Mouse (Mus musculus) limb, embryonic 13.5 days (tissue): ENCODE data around the gene Tarsl2. TPM values are rescaled to one million over a fixed set of nuclear protein-coding genes. Genes with fewer than 3 reads are reported as not detected.

Experiments used
- ATAC-seq: fragments of 200-750 bp; cut with Nextera tagmentation; 2 replicates; pipeline ENCODE4 v1.8.0; 2017; ENCODE audit warnings: low read depth, moderate number of reproducible peaks, moderate TSS enrichment; ENCODE audit not compliant: low FRiP score
- H3K27ac ChIP-seq: fragments of 300-500 bp; sonication (generic); 2 replicates; pipeline ENCODE4 v1.5.1; 2015; ENCODE audit warnings: inconsistent platforms, mild to moderate bottlenecking, moderate library complexity
- H3K27me3 ChIP-seq: fragments of 300-500 bp; sonication (generic); 2 replicates; pipeline ENCODE4 v1.6.1; 2015; ENCODE audit warnings: mild to moderate bottlenecking, inconsistent platforms
- H3K36me3 ChIP-seq: fragments of 300-500 bp; sonication (generic); 2 replicates; pipeline ENCODE4 v1.6.1; 2015; ENCODE audit warnings: inconsistent platforms, mild to moderate bottlenecking, moderate library complexity
- H3K4me1 ChIP-seq: fragments of 300-500 bp; sonication (generic); 2 replicates; pipeline ENCODE4 v1.6.1; 2015; ENCODE audit warnings: inconsistent platforms
- H3K4me2 ChIP-seq: fragments of 300-500 bp; sonication (generic); replicated peaks from 2 replicates; pipeline ENCODE4 v1.6.1; 2015; ENCODE audit warnings: inconsistent platforms, mild to moderate bottlenecking, moderate library complexity
- H3K4me3 ChIP-seq: fragments of 300-500 bp; sonication (generic); 2 replicates; pipeline ENCODE4 v1.5.1; 2015; ENCODE audit warnings: moderate library complexity, mild to moderate bottlenecking, inconsistent platforms
- H3K9ac ChIP-seq: fragments of 300-500 bp; sonication (generic); 2 replicates; pipeline ENCODE4 v1.6.1; 2015; ENCODE audit warnings: mild to moderate bottlenecking, inconsistent platforms
- H3K9me3 ChIP-seq: fragments of 300-500 bp; sonication (generic); 2 replicates; pipeline ENCODE4 v1.6.1; 2016; ENCODE audit warnings: inconsistent platforms
- WGBS: fragments of 180-500 bp; shearing (Covaris S2); methylation state at CpG from one replicate; pipeline ENCODE4 v1.1.7; 2015; 5-methylcytosine and 5-hydroxymethylcytosine counted together
- polyA plus RNA-seq: library from polyadenylated mRNA; unstranded; fragments of >200 nt; fragmentation: Nextera tagmentation; extraction: Ambion mirVana; gene quantifications from 2 replicates; pipeline ENCODE4 v1.2.1, GENCODE M21; 2015

Tarsl2 gene
- polyA plus RNA-seq: 8.9 and 9.6 TPM in 2 replicates

- Histone ChIP-seq H3K4me1 (0 out of 2 replicates have a peak, but pooled peaks cover 10% of the 10 kb centered on the region), H3K36me3 (peaks cover 23% of the 10 kb centered on the region), H3K4me3 (peak within 1 kb of the TSS; percentile 70), H3K9me3 (peaks cover 6% of the 10 kb centered on the region; the same call in 1 of the 2 replicates), H3K9ac (peak within 1 kb of the TSS; percentile 75), H3K27ac (peak within 1 kb of the TSS; percentile 28; the same call in 1 of the 2 replicates), H3K4me2 (peak within 1 kb of the TSS; percentile 81), H3K27me3 (peaks cover 8% of the 10 kb centered on the region; the same call in 1 of the 2 replicates)
- ATAC-seq: peak; percentile 95
- WGBS: under 1% methylated on average over 45 of the region's 64 CpGs
Measured at GRCm38 (mm10) chr7:65644643-65645351, at the start of gene Tarsl2. Gene Tarsl2 (plus strand): TSS chr7:65644898.

DNA sequence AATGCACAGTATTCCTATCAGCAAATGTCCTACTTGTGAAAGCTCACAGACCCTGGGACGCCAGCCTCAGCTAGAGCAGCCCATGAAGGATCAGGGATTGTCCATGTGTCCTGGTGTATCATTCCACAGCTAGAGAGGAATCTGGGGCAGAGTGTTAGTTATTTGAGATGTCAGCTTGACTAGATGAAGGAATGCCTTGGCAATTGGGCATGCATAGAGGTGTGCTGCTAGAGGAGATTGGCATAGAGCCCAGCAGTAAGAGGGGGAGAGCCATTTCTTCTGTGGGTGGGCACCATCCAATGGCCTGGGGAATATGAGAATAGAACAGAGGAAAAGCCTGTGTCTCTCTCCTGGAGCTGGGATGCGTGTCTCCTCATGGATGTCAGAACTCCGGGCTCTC lies 38.6 kb upstream of the Tarsl2 start:
- no peak for ATAC-seq
- Histone ChIP-seq H3K9ac (no peak overlapping the region), H3K4me1 (no peaks in the 10 kb centered on the region; the same call in 1 of the 2 replicates), H3K4me2 (no peak overlapping the region), H3K9me3 (no peaks in the 10 kb centered on the region), H3K27ac (no peak overlapping the region), H3K27me3 (no peaks in the 10 kb centered on the region), H3K36me3 (no peaks in the 10 kb centered on the region), H3K4me3 (no peak overlapping the region)
- 87% methylated on average over 3 of the region's 3 CpGs for WGBS

DNA sequence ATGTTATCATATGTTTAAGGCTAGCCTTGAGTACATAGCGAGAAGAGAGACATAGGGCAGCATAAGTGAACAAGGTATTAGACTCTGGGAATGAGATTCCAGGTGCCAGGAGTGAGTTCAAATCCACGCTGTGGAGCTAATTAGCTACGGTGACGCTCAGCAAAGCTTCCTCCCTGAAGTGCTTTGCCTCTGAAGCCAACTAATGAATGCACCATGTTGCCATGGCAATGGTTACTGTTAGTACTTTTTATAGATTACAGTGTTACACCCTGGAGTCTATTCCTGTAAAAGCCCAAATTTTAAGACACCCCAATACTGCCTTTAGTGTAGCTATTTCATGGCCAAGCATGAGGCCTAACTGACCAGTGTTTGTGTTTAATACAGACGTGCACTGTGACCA lies 37.7 kb upstream of the Tarsl2 start:
- H3K4me3 ChIP-seq: no peak overlapping the region
- H3K36me3 ChIP-seq: no peaks in the 10 kb centered on the region
- H3K27ac ChIP-seq: no peak overlapping the region
- H3K4me1 ChIP-seq: no peaks in the 10 kb centered on the region; the same call in 1 of the 2 replicates
- no peak overlapping the region for H3K4me2 ChIP-seq
- no peak overlapping the region for H3K9ac ChIP-seq
- WGBS: 45% methylated on average over 5 of the region's 5 CpGs
- no peaks in the 10 kb centered on the region for H3K27me3 ChIP-seq
- no peaks in the 10 kb centered on the region for H3K9me3 ChIP-seq
- ATAC-seq: no peak

DNA sequence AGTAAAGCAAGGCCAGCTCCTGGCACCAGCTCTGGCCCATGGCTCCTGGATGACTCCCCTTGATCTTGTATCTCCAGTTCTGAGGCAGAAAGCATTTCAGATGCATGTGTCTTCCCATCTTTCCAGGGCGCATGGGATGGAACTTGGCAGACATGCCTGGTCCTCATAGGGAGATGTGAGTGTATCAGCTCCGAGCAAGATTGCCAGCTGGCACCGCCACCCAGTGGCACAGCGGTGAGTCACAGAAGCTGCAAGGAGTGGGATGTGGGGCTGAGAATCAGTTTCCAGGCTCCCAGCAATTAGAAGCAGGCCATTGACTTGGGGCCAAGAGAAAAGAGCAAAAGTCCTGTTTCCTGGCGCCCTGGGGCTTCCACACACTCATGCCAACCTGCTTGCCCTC lies 34.5 kb upstream of the Tarsl2 start:
- Histone ChIP-seq H3K4me1 (no peaks in the 10 kb centered on the region; the same call in 1 of the 2 replicates), H3K36me3 (no peaks in the 10 kb centered on the region), H3K27ac (no peak overlapping the region), H3K9me3 (no peaks in the 10 kb centered on the region), H3K4me2 (no peak overlapping the region), H3K4me3 (no peak overlapping the region), H3K9ac (no peak overlapping the region), H3K27me3 (no peaks in the 10 kb centered on the region)
- no peak for ATAC-seq
- 79% methylated on average over 5 of the region's 5 CpGs for WGBS

DNA sequence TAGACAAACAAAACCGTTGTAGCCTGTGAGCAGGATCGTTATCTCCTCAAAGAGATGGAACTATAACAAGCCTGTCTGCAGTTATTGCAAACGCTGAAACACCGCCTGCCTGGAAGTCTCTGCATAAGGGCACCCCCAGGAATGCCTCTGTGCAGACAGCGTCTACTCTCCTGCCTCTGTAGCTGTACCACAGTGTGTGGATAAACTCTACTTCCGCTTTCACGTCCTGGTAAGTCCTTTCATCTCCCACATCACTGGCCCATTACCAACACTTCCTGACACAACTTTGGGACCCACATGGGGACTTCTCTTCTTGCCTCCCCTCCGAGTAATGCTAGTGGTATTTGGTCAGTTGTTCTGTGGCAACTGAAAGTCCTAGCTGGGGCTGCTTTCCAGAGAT lies 34.0 kb upstream of the Tarsl2 start:
- Histone ChIP-seq H3K27ac (no peak overlapping the region), H3K36me3 (no peaks in the 10 kb centered on the region), H3K4me1 (no peaks in the 10 kb centered on the region; the same call in 1 of the 2 replicates), H3K4me2 (no peak overlapping the region), H3K4me3 (no peak overlapping the region), H3K9me3 (no peaks in the 10 kb centered on the region), H3K9ac (no peak overlapping the region), H3K27me3 (no peaks in the 10 kb centered on the region)
- ATAC-seq: no peak
- WGBS: 71% methylated on average over 8 of the region's 8 CpGs

DNA sequence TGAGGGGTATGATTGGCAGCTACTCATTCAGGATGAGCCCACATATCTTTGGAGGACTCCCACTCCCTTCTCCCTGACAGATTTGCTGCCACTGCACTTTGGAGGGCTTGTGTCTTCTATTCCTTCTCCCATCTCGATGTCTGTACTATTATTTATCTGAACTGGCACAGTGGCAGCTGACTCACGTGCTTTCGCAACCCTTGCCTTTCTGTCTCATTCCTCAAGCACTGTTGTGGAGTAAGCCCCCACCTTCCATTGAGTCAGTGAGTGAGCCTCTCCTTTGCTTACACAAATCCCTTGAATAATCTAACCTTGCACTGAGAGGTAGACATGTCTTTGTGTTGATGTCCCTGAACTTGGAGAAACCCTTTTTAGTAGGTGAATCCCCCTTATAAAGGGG lies 33.4 kb upstream of the Tarsl2 start:
- no peak overlapping the region for H3K4me3 ChIP-seq
- ATAC-seq: no peak
- no peaks in the 10 kb centered on the region; the same call in 1 of the 2 replicates for H3K4me1 ChIP-seq
- no peak overlapping the region for H3K9ac ChIP-seq
- no peaks in the 10 kb centered on the region for H3K36me3 ChIP-seq
- H3K9me3 ChIP-seq: no peaks in the 10 kb centered on the region
- no peak overlapping the region for H3K27ac ChIP-seq
- no peaks in the 10 kb centered on the region for H3K27me3 ChIP-seq
- whole genome bisulfite sequencing: 84% methylated on average over 3 of the region's 3 CpGs
- H3K4me2 ChIP-seq: no peak overlapping the region

DNA sequence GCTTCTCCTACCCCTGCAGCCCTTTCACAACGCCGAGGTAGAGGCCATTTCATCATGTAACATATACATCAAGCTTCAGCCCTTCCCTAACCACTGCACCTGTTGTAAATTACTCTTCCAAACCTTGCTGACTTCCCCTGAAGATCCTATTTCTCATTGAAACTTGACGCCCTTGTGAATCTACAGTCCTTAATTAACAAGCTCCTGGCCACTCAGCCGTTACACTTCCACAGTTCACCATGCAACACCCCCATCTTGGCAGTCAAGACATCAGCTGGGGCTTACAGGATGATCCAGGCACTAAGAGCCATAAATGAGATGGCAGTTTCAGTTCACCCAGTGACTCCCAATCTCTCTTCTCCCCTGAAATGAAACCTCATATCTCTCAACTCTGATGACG lies 31.0 kb upstream of the Tarsl2 start:
- ATAC-seq: no peak
- H3K27me3 ChIP-seq: no peaks in the 10 kb centered on the region
- WGBS: 43% methylated on average over 5 of the region's 5 CpGs

GRCm38 (mm10) chr7:65618751-65619150 lies 25.9 kb upstream of the Tarsl2 start:
- Histone ChIP-seq H3K27me3 (no peaks in the 10 kb centered on the region), H3K4me2 (no peak overlapping the region), H3K4me3 (no peak overlapping the region), H3K9me3 (no peaks in the 10 kb centered on the region), H3K36me3 (no peaks in the 10 kb centered on the region), H3K9ac (no peak overlapping the region), H3K27ac (no peak overlapping the region), H3K4me1 (no peaks in the 10 kb centered on the region)
- no peak; the same call in 1 of the 2 replicates for ATAC-seq
- WGBS: 38% methylated on average over 1 of the region's 1 CpGs

More for the DNA sequence above, 31.0 kb upstream of the Tarsl2 start:
- Histone ChIP-seq H3K27ac (no peak overlapping the region), H3K4me1 (no peaks in the 10 kb centered on the region), H3K9me3 (no peaks in the 10 kb centered on the region), H3K9ac (no peak overlapping the region), H3K4me2 (no peak overlapping the region), H3K36me3 (no peaks in the 10 kb centered on the region), H3K4me3 (no peak overlapping the region)

GRCm38 (mm10) chr7:65620746-65621145 lies 24.0 kb upstream of the Tarsl2 start:
- no peaks in the 10 kb centered on the region for H3K9me3 ChIP-seq
- no peaks in the 10 kb centered on the region for H3K4me1 ChIP-seq
- H3K27me3 ChIP-seq: no peaks in the 10 kb centered on the region
- no peak overlapping the region for H3K4me2 ChIP-seq
- no peak overlapping the region for H3K9ac ChIP-seq
- WGBS: 66% methylated on average over 7 of the region's 7 CpGs
- no peak for ATAC-seq
- H3K36me3 ChIP-seq: no peaks in the 10 kb centered on the region
- H3K27ac ChIP-seq: no peak overlapping the region
- H3K4me3 ChIP-seq: no peak overlapping the region

GRCm38 (mm10) chr7:65623330-65623729 lies 21.4 kb upstream of the Tarsl2 start:
- Histone ChIP-seq H3K36me3 (no peaks in the 10 kb centered on the region), H3K9me3 (no peaks in the 10 kb centered on the region), H3K4me1 (no peaks in the 10 kb centered on the region), H3K9ac (no peak overlapping the region), H3K4me3 (no peak overlapping the region), H3K27ac (no peak overlapping the region), H3K4me2 (no peak overlapping the region), H3K27me3 (no peaks in the 10 kb centered on the region)
- no peak for ATAC-seq
- WGBS: 94% methylated on average over 3 of the region's 3 CpGs

GRCm38 (mm10) chr7:65625528-65625927 lies 19.2 kb upstream of the Tarsl2 start:
- Histone ChIP-seq H3K4me1 (no peaks in the 10 kb centered on the region), H3K9me3 (no peaks in the 10 kb centered on the region), H3K4me2 (no peak overlapping the region), H3K36me3 (no peaks in the 10 kb centered on the region), H3K27me3 (no peaks in the 10 kb centered on the region), H3K27ac (no peak overlapping the region), H3K4me3 (no peak overlapping the region), H3K9ac (no peak overlapping the region)
- WGBS: 47% methylated on average over 2 of the region's 2 CpGs
- no peak for ATAC-seq

GRCm38 (mm10) chr7:65629846-65630245 lies 14.9 kb upstream of the Tarsl2 start:
- Histone ChIP-seq H3K27me3 (no peaks in the 10 kb centered on the region), H3K4me1 (no peaks in the 10 kb centered on the region), H3K4me3 (no peak overlapping the region), H3K9me3 (no peaks in the 10 kb centered on the region), H3K4me2 (no peak overlapping the region), H3K36me3 (no peaks in the 10 kb centered on the region), H3K9ac (no peak overlapping the region), H3K27ac (no peak overlapping the region)
- ATAC-seq: no peak
- 94% methylated on average over 1 of the region's 1 CpGs for WGBS

DNA sequence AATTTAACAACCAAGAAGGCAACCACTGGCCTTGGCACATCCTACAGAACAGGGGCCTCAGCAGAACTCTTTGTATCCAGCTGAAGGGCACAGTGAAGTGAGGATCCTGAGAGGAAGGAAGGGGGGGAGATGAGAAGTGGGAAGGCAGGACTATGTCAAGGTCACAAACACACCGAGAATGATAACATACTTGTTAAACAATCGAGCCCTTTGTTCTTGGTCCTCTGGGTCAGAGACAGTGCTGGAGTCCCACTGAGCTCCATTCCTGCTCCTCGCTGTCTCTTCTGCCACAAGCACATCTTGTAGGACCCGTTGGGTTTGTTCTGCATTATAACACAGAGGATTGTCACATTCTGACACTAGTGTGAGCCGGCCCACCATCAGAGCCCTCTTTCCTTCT lies 14.0 kb upstream of the Tarsl2 start:
- Histone ChIP-seq H3K4me1 (no peaks in the 10 kb centered on the region), H3K36me3 (no peaks in the 10 kb centered on the region), H3K4me2 (no peak overlapping the region), H3K27ac (no peak overlapping the region), H3K9me3 (no peaks in the 10 kb centered on the region), H3K9ac (no peak overlapping the region), H3K4me3 (no peak overlapping the region), H3K27me3 (no peaks in the 10 kb centered on the region)
- ATAC-seq: no peak
- WGBS: 79% methylated on average over 5 of the region's 5 CpGs
